Mouse (Mus musculus) embryonic facial prominence, embryonic 15.5 days (tissue): ENCODE data around the gene Stambpl1. TPM values are rescaled to one million over a fixed set of nuclear protein-coding genes. Genes with fewer than 3 reads are reported as not detected.

ENCODE experiments used
- ATAC-seq: fragments of 200-750 bp; cut with Nextera tagmentation; 2 replicates; pipeline ENCODE4 v1.8.0; 2017; ENCODE audit warnings: low read depth, moderate TSS enrichment; ENCODE audit not compliant: insufficient number of reproducible peaks, low FRiP score, low TSS enrichment
- H3K27ac ChIP-seq: fragments of 300-500 bp; sonication (generic); replicated peaks from 2 replicates; pipeline ENCODE4 v1.5.1; 2015; ENCODE audit warnings: mild to moderate bottlenecking, inconsistent platforms
- H3K27me3 ChIP-seq: fragments of 300-500 bp; sonication (generic); 2 replicates; pipeline ENCODE4 v1.6.1; 2015; ENCODE audit warnings: inconsistent platforms
- H3K36me3 ChIP-seq: fragments of 300-500 bp; sonication (generic); 2 replicates; pipeline ENCODE4 v1.6.1; 2015; ENCODE audit warnings: mild to moderate bottlenecking, inconsistent platforms
- H3K4me1 ChIP-seq: fragments of 300-500 bp; sonication (generic); 2 replicates; pipeline ENCODE4 v1.6.1; 2015; ENCODE audit warnings: inconsistent platforms
- H3K4me2 ChIP-seq: fragments of 300-500 bp; sonication (generic); replicated peaks from 2 replicates; pipeline ENCODE4 v1.6.1; 2015; ENCODE audit warnings: mild to moderate bottlenecking, inconsistent platforms
- H3K4me3 ChIP-seq: fragments of 300-500 bp; sonication (generic); replicated peaks from 2 replicates; pipeline ENCODE4 v1.5.1; 2015; ENCODE audit warnings: mild to moderate bottlenecking, inconsistent platforms
- H3K9ac ChIP-seq: fragments of 300-500 bp; sonication (generic); 2 replicates; pipeline ENCODE4 v1.6.1; 2015; ENCODE audit warnings: inconsistent platforms
- H3K9me3 ChIP-seq: fragments of 300-500 bp; sonication (generic); replicated peaks from 2 replicates; pipeline ENCODE4 v1.6.1; 2016; ENCODE audit warnings: inconsistent platforms
- WGBS: fragments of 180-500 bp; shearing (Covaris S2); methylation state at CpG from one replicate; pipeline ENCODE4 v1.1.7; 2015; 5-methylcytosine and 5-hydroxymethylcytosine counted together
- polyA plus RNA-seq: library from polyadenylated mRNA; unstranded; fragments of >200 nt; fragmentation: Nextera tagmentation; extraction: Ambion mirVana; gene quantifications from 2 replicates; pipeline ENCODE4 v1.2.1, GENCODE M21; 2015

Gene Stambpl1
- polyA plus RNA-seq, 1 experiment from 2014 or later = 12.6 TPM

GRCm38 (mm10) chr19:34287656-34288415 is 95.8 kb downstream of the Stambpl1 start:
- peaks cover 16% of the 10 kb centered on the region; the same call in 1 of the 2 replicates for H3K4me1 ChIP-seq
- no peak overlapping the region for H3K9ac ChIP-seq
- ATAC-seq = no peak
- no peaks in the 10 kb centered on the region for H3K27me3 ChIP-seq
- WGBS = 70% methylated on average over 13 of the region's 13 CpGs
- H3K27ac ChIP-seq = no peak overlapping the region
- H3K4me2 ChIP-seq = no peak overlapping the region
- H3K9me3 ChIP-seq = no peaks in the 10 kb centered on the region
- H3K4me3 ChIP-seq = no peak overlapping the region
- H3K36me3 ChIP-seq = no peaks in the 10 kb centered on the region

- WGBS = 94% methylated on average over 1 of the region's 1 CpGs
- Histone ChIP-seq H3K27ac (no peak overlapping the region), H3K9me3 (no peaks in the 10 kb centered on the region), H3K27me3 (no peaks in the 10 kb centered on the region), H3K36me3 (no peaks in the 10 kb centered on the region), H3K4me1 (peaks cover 16% of the 10 kb centered on the region; the same call in 1 of the 2 replicates), H3K4me2 (no peak overlapping the region), H3K9ac (no peak overlapping the region), H3K4me3 (no peak overlapping the region)
- no peak for ATAC-seq
These were observed 96.7 kb downstream of the Stambpl1 start for GRCm38 (mm10) chr19:34288696-34289095.

Other genes starting within 250 kb of the Stambpl1 start
- gene Lipf, start 231.0 kb upstream of the Stambpl1 start, polyA plus RNA-seq = not detected in 2 replicates
- 3.4 and 5.6 TPM in 2 replicates for gene Lipk, start 183.9 kb upstream of the Stambpl1 start, polyA plus RNA-seq
- gene Lipn, start 124.9 kb upstream of the Stambpl1 start, polyA plus RNA-seq = 0.15 TPM in 1 of 2 replicates, not detected in the other
- 16.8 and 19.1 TPM in 2 replicates for gene Lipm, start 91.3 kb upstream of the Stambpl1 start, polyA plus RNA-seq
- 7.3 and 8.2 TPM in 2 replicates for gene Ankrd22, start 26.2 kb upstream of the Stambpl1 start, polyA plus RNA-seq
- 323 and 370 TPM in 2 replicates for gene Acta2, start 63.4 kb downstream of the Stambpl1 start, polyA plus RNA-seq
- 9.6 and 11.6 TPM in 2 replicates for gene Fas, start 98.4 kb downstream of the Stambpl1 start, polyA plus RNA-seq